Mouse (Mus musculus) retina, postnatal 1 day (tissue): ENCODE results near the gene Uba7.

ENCODE experiments used
- DNase-seq: peaks from one replicate; pipeline ENCODE4 v3.0.0-alpha.2; 2012

Gene Uba7

GRCm38 (mm10) chr9:107962916-107963315 is 12.4 kb upstream of the Uba7 start:
- no peak for DNase-seq

- DNase-seq, result peak; percentile 86
Measured at GRCm38 (mm10) chr9:107963700-107964099, 11.6 kb upstream of the Uba7 start.

- no peak for DNase-seq
Measured at GRCm38 (mm10) chr9:107964681-107965080, 10.6 kb upstream of the Uba7 start.

GRCm38 (mm10) chr9:107966676-107967075 is 8.6 kb upstream of the Uba7 start:
- DNase-seq, result no peak

GRCm38 (mm10) chr9:107967437-107967836 is 7.9 kb upstream of the Uba7 start:
- DNase-seq, result no peak

- DNase-seq, result no peak
Measured at GRCm38 (mm10) chr9:107968531-107968930, 6.8 kb upstream of the Uba7 start.

- DNase-seq, result no peak
Measured at GRCm38 (mm10) chr9:107970311-107970710, 5.0 kb upstream of the Uba7 start.

- DNase-seq, result no peak
Measured at GRCm38 (mm10) chr9:107971690-107972541, 3.4 kb upstream of the Uba7 start.

- DNase-seq, result no peak
Measured at GRCm38 (mm10) chr9:107974491-107975171, 674 bp upstream of the Uba7 start.

GRCm38 (mm10) chr9:107978815-107979214 is 3.5 kb downstream of the Uba7 start:
- no peak for DNase-seq

- peak; percentile 60 for DNase-seq
Measured at GRCm38 (mm10) chr9:107981684-107982605, 6.6 kb downstream of the Uba7 start.

GRCm38 (mm10) chr9:107982681-107983346 is 7.5 kb downstream of the Uba7 start, which contains the start of gene Gm20661:
Gm20661 (plus strand) TSS chr9:107983058.
- peak; percentile 76 for DNase-seq

- peak; percentile 51 for DNase-seq
Measured at GRCm38 (mm10) chr9:107983421-107983890, 8.2 kb downstream of the Uba7 start.

GRCm38 (mm10) chr9:107984052-107984753 is 8.9 kb downstream of the Uba7 start:
- DNase-seq, result no peak

- DNase-seq, result no peak
Measured at GRCm38 (mm10) chr9:107984754-107985055, 9.4 kb downstream of the Uba7 start.

- DNase-seq, result peak; percentile 82
Measured at GRCm38 (mm10) chr9:107985131-107986119, 10.1 kb downstream of the Uba7 start, which contains the start of gene Inka1. Inka1 (minus strand) TSS chr9:107985879.

GRCm38 (mm10) chr9:107986376-107986775 is 11.1 kb downstream of the Uba7 start:
- DNase-seq, result peak; percentile 88

GRCm38 (mm10) chr9:107987950-107988349 is 12.6 kb downstream of the Uba7 start:
- DNase-seq, result no peak

GRCm38 (mm10) chr9:107992197-107992596 is 16.9 kb downstream of the Uba7 start, which contains the start of gene Cdhr4:
Cdhr4 (plus strand) TSS chr9:107992497.
- DNase-seq, result no peak

- DNase-seq, result no peak
Measured at GRCm38 (mm10) chr9:107993013-107993412, 17.7 kb downstream of the Uba7 start.
